Mouse (Mus musculus) CH12F3 (cell line): ENCODE results near the gene Fggy.

Source experiments
- in situ Hi-C: fragments of 300-500 bp; cut with MboI; formaldehyde crosslinking; loops from 2 replicates; pipeline ENCODE4 v1.14.3; 2020; ENCODE audit warnings: low sequenced_read_pairs

Fggy gene

DNA sequence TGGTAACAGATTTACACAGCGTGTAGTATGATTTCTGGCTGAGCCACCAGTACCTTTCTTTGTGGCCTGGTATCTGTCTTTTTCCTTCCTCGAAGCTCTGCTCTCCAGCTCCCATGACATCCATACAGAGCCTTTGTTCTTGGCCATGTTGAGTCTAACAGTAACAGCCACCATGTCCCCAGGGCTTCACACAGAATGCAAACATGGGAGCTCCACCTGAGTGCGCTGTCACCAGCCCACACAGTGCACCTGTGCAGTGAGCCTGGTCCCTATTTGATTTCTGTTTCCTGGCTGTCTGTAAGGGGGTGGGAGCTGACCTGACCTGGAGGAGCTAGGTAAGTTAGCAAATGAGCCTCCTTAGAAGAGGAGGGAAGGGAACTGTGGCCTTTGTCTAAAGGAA lies 290.4 kb downstream of the Fggy start:
- in situ Hi-C loops = no loop called here

GRCm38 (mm10) chr4:95849497-95849896 lies 292.2 kb downstream of the Fggy start:
- in situ Hi-C loops = no loop called here

DNA sequence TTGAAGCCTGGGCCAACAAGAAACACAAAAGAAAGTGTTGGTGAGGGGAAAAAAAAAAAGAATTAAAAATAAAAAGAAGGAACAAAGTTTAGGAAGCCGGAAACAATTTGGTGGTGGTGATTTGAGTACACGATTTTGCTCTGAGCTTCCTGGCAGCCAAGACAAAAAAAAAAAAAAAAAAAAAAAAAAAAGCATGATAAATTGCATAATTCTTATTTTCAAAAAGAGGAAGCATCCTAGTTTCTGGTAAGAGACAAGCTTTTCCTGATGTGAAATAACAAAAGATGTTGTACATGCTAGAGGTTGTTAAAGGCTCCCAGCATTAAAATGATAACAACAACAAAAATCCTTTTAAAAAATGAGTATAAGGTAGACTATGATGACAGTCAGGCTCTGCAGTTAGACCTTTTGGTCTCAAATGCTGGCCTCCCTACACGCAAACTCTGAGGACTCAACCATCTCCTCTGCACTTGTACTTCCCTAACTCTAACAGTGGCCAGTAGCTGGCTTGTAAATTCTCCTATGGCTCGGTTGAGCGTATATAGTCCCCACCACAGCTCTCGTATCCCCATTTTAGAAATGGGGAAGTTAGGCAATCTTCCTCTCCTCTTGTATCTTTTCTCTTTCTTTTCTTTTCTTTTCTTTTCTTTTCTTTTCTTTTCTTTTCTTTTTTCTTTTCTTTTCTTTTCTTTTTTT lies 292.9 kb downstream of the Fggy start:
- in situ Hi-C loops = loop anchor here (25.0 kb wide), 1 partner anchor 563 kb away; no protein-coding TSS in a partner anchor

GRCm38 (mm10) chr4:95852257-95852656 lies 294.9 kb downstream of the Fggy start:
- in situ Hi-C loops = loop anchor here (25.0 kb wide), 1 partner anchor 565 kb away; no protein-coding TSS in a partner anchor

DNA sequence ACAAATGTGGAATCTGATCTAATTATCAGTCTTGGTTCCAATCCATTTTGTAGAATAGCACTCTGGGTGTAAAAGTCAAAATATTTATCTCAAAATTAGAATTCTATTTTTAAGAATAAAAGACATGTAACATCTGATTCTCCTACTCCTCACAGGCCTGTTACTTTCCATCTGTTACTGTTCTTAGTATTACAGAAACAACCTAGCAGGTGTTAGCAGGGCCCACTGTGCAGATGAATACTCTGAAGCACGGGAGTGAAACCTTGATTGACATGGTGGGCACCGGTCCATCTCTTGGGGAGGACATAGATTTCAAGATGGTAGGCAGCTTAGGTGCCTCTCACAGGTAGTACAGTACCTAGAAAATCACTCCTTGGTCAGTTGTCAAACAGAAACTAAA lies 298.7 kb downstream of the Fggy start:
- in situ Hi-C loops = loop anchor here (25.0 kb wide), 1 partner anchor 569 kb away; no protein-coding TSS in a partner anchor

- in situ Hi-C loops = loop anchor here (25.0 kb wide), 1 partner anchor 573 kb away; no protein-coding TSS in a partner anchor
These were observed 303.3 kb downstream of the Fggy start for GRCm38 (mm10) chr4:95860601-95861000.

DNA sequence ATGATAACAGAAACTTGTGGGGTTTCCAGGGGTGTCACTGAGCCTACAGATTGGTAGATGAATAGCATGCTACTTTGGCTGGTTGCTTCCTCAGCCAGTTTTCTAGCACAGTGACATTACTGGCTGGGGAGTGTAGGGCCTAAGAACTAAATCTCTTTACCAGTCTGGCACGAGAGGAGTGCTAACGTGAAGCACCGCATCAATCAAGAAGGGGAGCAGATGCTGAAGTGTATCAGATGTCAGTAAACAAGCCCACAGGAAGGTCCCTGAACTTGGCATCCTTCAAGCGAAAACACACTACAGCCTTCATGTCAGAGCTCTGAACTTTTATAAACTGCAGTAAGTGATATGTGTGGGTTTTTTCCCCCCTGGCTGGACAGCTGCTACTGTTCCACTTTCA lies 303.8 kb downstream of the Fggy start:
- in situ Hi-C loops = loop anchor here (25.0 kb wide), 1 partner anchor 574 kb away; no protein-coding TSS in a partner anchor

DNA sequence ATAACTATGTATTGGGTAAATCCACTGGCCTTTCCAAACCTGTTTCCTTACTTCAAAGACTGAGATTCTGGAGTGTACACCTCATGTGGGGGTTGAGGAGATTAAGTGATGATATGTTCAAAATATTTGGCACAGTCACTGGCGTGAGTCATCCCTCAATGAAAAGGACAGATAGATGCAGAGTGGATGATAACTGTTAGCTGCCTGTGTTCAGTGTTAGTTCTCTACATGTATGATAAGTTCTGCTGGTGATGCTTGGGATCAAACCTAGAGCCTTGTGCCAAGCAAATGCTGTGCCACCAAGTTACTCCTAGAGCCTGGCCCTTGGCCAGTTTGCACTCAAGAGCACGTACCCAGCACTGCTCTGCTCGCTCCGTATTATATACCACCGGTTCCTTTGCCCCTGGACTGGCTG lies 304.4 kb downstream of the Fggy start:
- in situ Hi-C loops = loop anchor here (25.0 kb wide), 1 partner anchor 574 kb away; no protein-coding TSS in a partner anchor

- in situ Hi-C loops = loop anchor here (25.0 kb wide), 1 partner anchor 575 kb away; no protein-coding TSS in a partner anchor
These were observed 305.0 kb downstream of the Fggy start for GRCm38 (mm10) chr4:95862276-95862675.

- in situ Hi-C loops = loop anchor here (25.0 kb wide), 1 partner anchor 576 kb away; no protein-coding TSS in a partner anchor
These were observed 305.6 kb downstream of the Fggy start for GRCm38 (mm10) chr4:95862781-95863499.

GRCm38 (mm10) chr4:95863500-95863803 lies 306.1 kb downstream of the Fggy start:
- in situ Hi-C loops = loop anchor here (25.0 kb wide), 1 partner anchor 576 kb away; no protein-coding TSS in a partner anchor

DNA sequence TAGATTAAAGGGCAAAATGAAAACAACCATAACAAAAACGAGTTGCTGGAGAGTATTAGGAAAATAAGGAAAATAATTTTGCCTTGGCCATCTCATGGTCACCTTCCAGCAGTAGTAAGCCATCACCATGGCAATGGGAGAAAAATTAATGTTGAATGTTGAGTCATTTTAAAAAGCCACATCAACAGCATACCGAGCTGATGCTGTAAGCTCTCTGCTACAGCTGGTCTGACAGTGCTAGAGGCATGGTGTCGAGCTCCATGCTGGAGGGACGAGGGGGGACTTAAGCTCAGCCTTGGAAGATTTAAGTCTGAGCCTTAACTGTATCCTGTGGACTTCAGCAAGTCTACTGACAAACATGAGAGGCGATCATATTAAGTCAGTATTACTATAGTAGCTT lies 307.9 kb downstream of the Fggy start:
- in situ Hi-C loops = loop anchor here (5.0 to 25.0 kb wide), 2 partner anchors 578 to 858 kb away; no protein-coding TSS in a partner anchor

- in situ Hi-C loops = loop anchor here (5.0 to 25.0 kb wide), 2 partner anchors 579 to 859 kb away; no protein-coding TSS in a partner anchor
These were observed 308.6 kb downstream of the Fggy start for GRCm38 (mm10) chr4:95865882-95866281.

DNA sequence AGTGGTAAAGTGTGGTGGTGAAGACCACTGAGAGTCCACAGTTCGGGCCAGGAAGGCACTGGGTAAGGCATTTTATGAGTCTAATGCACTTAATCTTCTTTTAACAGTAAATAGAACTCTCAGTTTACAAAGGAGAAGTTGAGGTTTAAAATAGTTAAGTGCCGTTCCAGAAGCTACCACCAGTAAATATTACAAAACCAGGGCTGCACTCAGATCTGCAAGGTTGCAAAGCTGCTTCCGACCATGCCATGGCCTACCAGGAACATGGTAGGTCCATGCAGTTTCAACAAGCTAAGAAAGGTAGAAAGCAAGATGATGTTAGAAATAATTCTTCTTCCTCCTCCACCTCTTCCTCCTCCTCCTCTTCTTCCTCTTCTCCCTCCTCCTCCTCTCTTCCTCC lies 309.8 kb downstream of the Fggy start:
- in situ Hi-C loops = loop anchor here (5.0 to 25.0 kb wide), 2 partner anchors 580 to 860 kb away; no protein-coding TSS in a partner anchor

GRCm38 (mm10) chr4:95868348-95868747 lies 311.0 kb downstream of the Fggy start:
- in situ Hi-C loops = loop anchor here (5.0 to 25.0 kb wide), 2 partner anchors 581 to 861 kb away; no protein-coding TSS in a partner anchor

DNA sequence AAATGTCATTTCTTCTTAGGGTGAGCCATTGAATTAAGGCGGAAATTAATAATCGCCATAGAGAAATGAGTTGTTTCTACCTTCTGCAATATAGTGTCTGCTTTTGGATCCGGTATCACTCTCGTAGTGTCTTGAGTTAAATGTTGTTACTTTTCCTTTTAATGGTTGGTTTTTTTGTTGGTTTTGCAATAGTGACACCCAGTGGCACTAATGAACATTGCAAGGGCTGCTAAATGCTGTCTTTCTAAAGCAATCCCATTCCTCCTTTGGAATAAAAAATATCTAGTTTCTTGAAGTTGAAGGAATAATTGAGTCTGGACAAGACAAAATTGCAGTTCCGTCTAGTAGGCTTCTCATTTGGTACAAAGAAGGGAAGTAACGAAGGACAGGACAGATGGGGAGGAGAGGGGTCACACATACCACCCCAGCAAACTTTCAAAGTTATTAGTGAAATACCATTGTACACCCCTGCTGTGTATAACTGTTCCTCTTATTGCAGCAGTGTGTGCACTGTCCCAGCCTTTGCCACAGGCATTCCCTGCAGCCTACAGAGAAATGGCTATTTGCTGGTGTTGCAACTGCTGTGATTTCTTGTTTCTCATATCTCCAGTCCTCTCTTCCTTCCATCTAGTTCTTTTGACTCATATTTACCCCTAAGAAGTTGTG lies 314.0 kb downstream of the Fggy start:
- in situ Hi-C loops = loop anchor here (25.0 kb wide), 1 partner anchor 584 kb away; no protein-coding TSS in a partner anchor

GRCm38 (mm10) chr4:95875896-95876295 lies 318.6 kb downstream of the Fggy start:
- in situ Hi-C loops = no loop called here

DNA sequence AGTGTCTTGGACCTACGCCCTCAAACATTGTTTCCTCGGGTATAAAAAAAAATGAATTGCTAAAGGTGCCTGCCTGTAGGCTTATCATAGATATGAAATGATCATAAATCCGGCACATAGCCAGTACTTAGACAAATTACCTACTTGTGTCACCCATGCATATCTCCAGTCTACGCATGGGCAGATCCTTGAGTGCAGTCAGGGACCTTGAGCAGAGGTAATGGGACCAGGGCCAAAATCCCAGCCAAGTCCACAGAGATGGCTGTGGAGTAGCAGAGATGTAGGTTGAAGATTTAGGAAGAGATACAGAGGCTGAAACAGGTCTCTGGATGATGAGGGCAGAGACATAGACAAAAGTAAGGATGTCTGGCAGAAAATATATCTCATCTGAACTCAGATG lies 320.1 kb downstream of the Fggy start:
- in situ Hi-C loops = no loop called here

- in situ Hi-C loops = no loop called here
These were observed 324.5 kb downstream of the Fggy start for GRCm38 (mm10) chr4:95881751-95882350.
